Mouse (Mus musculus): ENCODE results near the gene Glrx2.

- TF ChIP-seq CTCF (IDR thresholded peaks at IDR 0.05; ENCODE audit: low read depth, low read length) (no peak), POLR2A (IDR thresholded peaks at IDR 0.05; ENCODE audit: borderline replicate concordance, low read depth, low read length) (no peak)
Observed at GRCm38 (mm10) chr1:143739361-143740350, 23.5 kb downstream of the Glrx2 start.

All from bone marrow macrophage, adult 2 months (primary cell).